Mouse (Mus musculus) limb, embryonic 14.5 days (tissue): ENCODE data around the gene Spaca6. TPM values are rescaled to one million over a fixed set of nuclear protein-coding genes. Genes with fewer than 3 reads are reported as not detected.
"Not testable (repeated sequence)": the region's sequence is repeated elsewhere in the genome, so short reads cannot be mapped to it uniquely, and the experiment has no call there.

ENCODE experiments used
- ATAC-seq: fragments of 200-750 bp; cut with Nextera tagmentation; 2 replicates; pipeline ENCODE4 v1.8.0; 2017; ENCODE audit warnings: low read depth, moderate number of reproducible peaks, moderate TSS enrichment; ENCODE audit not compliant: low FRiP score
- DNase-seq: peaks from one replicate; pipeline ENCODE4 v3.0.0-alpha.2; 2015; ENCODE audit warnings: low spot score
- H3K27ac ChIP-seq: fragments of 300-500 bp; sonication (generic); replicated peaks from 2 replicates; pipeline ENCODE4 v1.5.1; 2014; ENCODE audit warnings: low read depth, mild to moderate bottlenecking, low read length, moderate library complexity, mixed read lengths
- H3K27me3 ChIP-seq: fragments of 300-500 bp; sonication (generic); 2 replicates; pipeline ENCODE4 v1.6.1; 2014; ENCODE audit warnings: low read length, mixed read lengths; ENCODE audit not compliant: control insufficient read depth, insufficient read depth
- H3K36me3 ChIP-seq: fragments of 300-500 bp; sonication (generic); 2 replicates; pipeline ENCODE4 v1.6.1; 2014; ENCODE audit warnings: mild to moderate bottlenecking, low read length, moderate library complexity, mixed read lengths; ENCODE audit not compliant: control insufficient read depth, insufficient read depth
- H3K4me1 ChIP-seq: fragments of 300-500 bp; sonication (generic); 2 replicates; pipeline ENCODE4 v1.6.1; 2014; ENCODE audit warnings: antibody characterized with exemption, low read length, mixed read lengths; ENCODE audit not compliant: control insufficient read depth, insufficient read depth
- H3K4me2 ChIP-seq: fragments of 300-500 bp; sonication (generic); replicated peaks from 2 replicates; pipeline ENCODE4 v1.6.1; 2014; ENCODE audit warnings: low read depth, mild to moderate bottlenecking, low read length, moderate library complexity; ENCODE audit not compliant: severe bottlenecking
- H3K4me3 ChIP-seq: fragments of 300-500 bp; sonication (generic); replicated peaks from 2 replicates; pipeline ENCODE4 v1.5.1; 2014; ENCODE audit warnings: low read length
- H3K9ac ChIP-seq: fragments of 300-500 bp; sonication (generic); 2 replicates; pipeline ENCODE4 v1.6.1; 2014; ENCODE audit warnings: mild to moderate bottlenecking, low read depth, low read length, moderate library complexity; ENCODE audit not compliant: severe bottlenecking
- H3K9me3 ChIP-seq: fragments of 300-500 bp; sonication (generic); 2 replicates; pipeline ENCODE4 v1.6.1; 2016; ENCODE audit warnings: low read length; ENCODE audit not compliant: control insufficient read depth
- POLR2A ChIP-seq: fragments of 200-500 bp; IDR thresholded peaks from 2 replicates; pipeline ENCODE4 v1.8.0; 2012; ENCODE audit warnings: inconsistent platforms, mild to moderate bottlenecking, moderate library complexity, borderline replicate concordance; ENCODE audit not compliant: insufficient read depth, insufficient read length; ENCODE audit errors: extremely low read depth
- WGBS: fragments of 180-500 bp; shearing (Covaris S2); extraction: QIAGEN DNeasy Blood & Tissue Kit; methylation state at CpG from one replicate; pipeline ENCODE4 v1.1.7; 2014; 5-methylcytosine and 5-hydroxymethylcytosine counted together
- polyA plus RNA-seq, 2 experiments: library from polyadenylated mRNA; depleted of rRNA in 1 of 2; stranded (reverse) in 1 of 2; unstranded in 1 of 2; fragments of >200 nt; fragmentation: Nextera tagmentation in 1 of 2; extraction: Ambion mirVana in 1 of 2; gene quantifications; 2 replicates each; pipeline versions ENCODE4 v1.2.1 to v1.2.3; 2012 to 2014

The Spaca6 gene
- polyA plus RNA-seq, 2 experiments, result 23.6 to 125 TPM

- H3K4me1 ChIP-seq, result peaks cover 39% of the 10 kb centered on the region
- TF ChIP-seq POLR2A, result no peak
These were observed 10.5 kb downstream of the Spaca6 start for GRCm38 (mm10) chr17:17837426-17837825.

GRCm38 (mm10) chr17:17837919-17838701 is 11.2 kb downstream of the Spaca6 start:
- Histone ChIP-seq H3K9ac (peak overlapping the region; percentile 38; the same call in 1 of the 2 replicates), H3K4me1 (peaks cover 39% of the 10 kb centered on the region), H3K27me3 (no peaks in the 10 kb centered on the region), H3K27ac (peak overlapping the region; percentile 75), H3K36me3 (peaks cover 81% of the 10 kb centered on the region), H3K4me2 (peak overlapping the region; percentile 63), H3K9me3 (no peaks in the 10 kb centered on the region), H3K4me3 (peak overlapping the region; percentile 37)
- 1% methylated on average over 42 of the region's 43 CpGs for whole genome bisulfite sequencing
- no peak for TF ChIP-seq POLR2A
- ATAC-seq, result peak; percentile 93
- peak; percentile 93 for DNase-seq

More at GRCm38 (mm10) chr17:17837426-17837825, 10.5 kb downstream of the Spaca6 start:
- H3K4me2 ChIP-seq, result peak overlapping the region; percentile 63
- no peaks in the 10 kb centered on the region for H3K27me3 ChIP-seq
- ATAC-seq, result no peak
- peaks cover 82% of the 10 kb centered on the region for H3K36me3 ChIP-seq
- DNase-seq, result no peak
- H3K4me3 ChIP-seq, result peak overlapping the region; percentile 37
- no peaks in the 10 kb centered on the region for H3K9me3 ChIP-seq
- WGBS, result 9% methylated on average over 13 of the region's 13 CpGs
- H3K9ac ChIP-seq, result peak overlapping the region; percentile 38; the same call in 1 of the 2 replicates
- peak overlapping the region; percentile 75 for H3K27ac ChIP-seq

GRCm38 (mm10) chr17:17839276-17839675 is 12.3 kb downstream of the Spaca6 start:
- WGBS, result 91% methylated on average over 2 of the region's 2 CpGs
- Histone ChIP-seq H3K27ac (no peak overlapping the region), H3K36me3 (peaks cover 70% of the 10 kb centered on the region), H3K27me3 (no peaks in the 10 kb centered on the region), H3K9ac (no peak overlapping the region), H3K4me3 (no peak overlapping the region), H3K4me1 (peaks cover 35% of the 10 kb centered on the region), H3K9me3 (no peaks in the 10 kb centered on the region), H3K4me2 (no peak overlapping the region)
- DNase-seq (no peak), ATAC-seq (no peak)
- no peak for TF ChIP-seq POLR2A

- Histone ChIP-seq H3K4me1 (peaks cover 21% of the 10 kb centered on the region), H3K36me3 (peaks cover 60% of the 10 kb centered on the region), H3K9ac (no peak overlapping the region), H3K9me3 (no peaks in the 10 kb centered on the region), H3K27ac (no peak overlapping the region), H3K27me3 (no peaks in the 10 kb centered on the region), H3K4me2 (no peak overlapping the region), H3K4me3 (no peak overlapping the region)
- ATAC-seq (no peak), DNase-seq (no peak)
- no peak for TF ChIP-seq POLR2A
- WGBS, result 90% methylated on average over 7 of the region's 7 CpGs
These were observed 13.8 kb downstream of the Spaca6 start for GRCm38 (mm10) chr17:17840796-17841195.

GRCm38 (mm10) chr17:17843534-17844261 is 16.7 kb downstream of the Spaca6 start:
- 72% methylated on average over 27 of the region's 27 CpGs for WGBS
- no peak overlapping the region for H3K27ac ChIP-seq
- no peak overlapping the region for H3K9ac ChIP-seq
- no peak for ATAC-seq
- no peaks in the 10 kb centered on the region for H3K9me3 ChIP-seq
- DNase-seq, result no peak
- H3K36me3 ChIP-seq, result peaks cover 46% of the 10 kb centered on the region
- H3K4me3 ChIP-seq, result no peak overlapping the region
- no peak for TF ChIP-seq POLR2A
- no peaks in the 10 kb centered on the region for H3K27me3 ChIP-seq
- no peak overlapping the region for H3K4me2 ChIP-seq
- H3K4me1 ChIP-seq, result no peaks in the 10 kb centered on the region; the same call in 1 of the 2 replicates

GRCm38 (mm10) chr17:17844606-17845005 is 17.6 kb downstream of the Spaca6 start:
- not testable (repeated sequence) for H3K9ac ChIP-seq, H3K4me2 ChIP-seq, H3K9me3 ChIP-seq, H3K4me1 ChIP-seq, ATAC-seq, H3K4me3 ChIP-seq, H3K27ac ChIP-seq, DNase-seq, H3K27me3 ChIP-seq
- peaks cover 46% of the 10 kb centered on the region for H3K36me3 ChIP-seq
- 91% methylated on average over 3 of the region's 3 CpGs for WGBS
